Mouse (Mus musculus): ENCODE measurements at regions not wholly inside any gene's neighbourhood (a gene's known extent, or its start where the extent isn't known, plus 50 kb on each side); places are given as distances from the start of the nearest gene placed in this dataset.

DNA sequence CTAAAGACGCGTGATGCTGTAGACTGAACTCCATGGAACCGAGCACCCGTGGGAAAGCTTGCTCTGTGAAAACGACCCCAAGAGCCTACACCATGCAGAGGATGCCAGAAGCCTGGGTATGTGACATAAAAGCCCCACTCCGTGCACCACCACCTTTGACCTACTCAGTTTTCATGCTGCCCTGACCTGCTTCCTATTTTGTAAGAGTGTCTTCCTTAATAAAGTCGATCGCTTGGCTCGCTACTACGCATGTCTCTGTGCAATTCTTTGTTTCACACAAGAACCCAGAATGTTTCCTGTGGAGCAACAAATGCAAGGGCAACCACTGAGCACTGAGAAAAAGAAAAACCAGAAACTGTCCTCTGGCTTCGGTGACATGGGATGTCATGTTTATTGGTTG is 60.5 kb downstream of the Sec61b start:
- no peaks in the 10 kb centered on the region for H3K36me3 ChIP-seq
- H3K9ac ChIP-seq, result no peak overlapping the region
- H3K27ac ChIP-seq, result no peak overlapping the region
- no peak overlapping the region for H3K4me3 ChIP-seq
- WGBS (ENCODE audit: insufficient replicate concordance), result 79% methylated on average over 11 of the region's 11 CpGs
- ATAC-seq, result no peak
- H3K9me3 ChIP-seq (replicated peaks), result no peaks in the 10 kb centered on the region
- no peaks in the 10 kb centered on the region for H3K27me3 ChIP-seq (replicated peaks)
- H3K4me1 ChIP-seq, result no peaks in the 10 kb centered on the region
- no peak overlapping the region for H3K4me2 ChIP-seq

GRCm38 (mm10) chr4:47567694-47568093 is 93.2 kb downstream of the Sec61b start:
- 22% methylated on average over 3 of the region's 3 CpGs for WGBS (ENCODE audit: insufficient replicate concordance)
- no peak for ATAC-seq
- H3K27ac ChIP-seq, result no peak overlapping the region

GRCm38 (mm10) chr4:47570846-47571245 is 96.4 kb downstream of the Sec61b start:
- no peaks in the 10 kb centered on the region for H3K9me3 ChIP-seq (replicated peaks)
- ATAC-seq, result no peak
- no peaks in the 10 kb centered on the region for H3K27me3 ChIP-seq (replicated peaks)
- WGBS (ENCODE audit: insufficient replicate concordance), result 76% methylated on average over 5 of the region's 5 CpGs
- no peak overlapping the region for H3K27ac ChIP-seq
- H3K4me2 ChIP-seq, result no peak overlapping the region
- no peaks in the 10 kb centered on the region for H3K4me1 ChIP-seq
- H3K36me3 ChIP-seq, result no peaks in the 10 kb centered on the region
- no peak overlapping the region for H3K4me3 ChIP-seq
- no peak overlapping the region for H3K9ac ChIP-seq

More at GRCm38 (mm10) chr4:47567694-47568093, 93.2 kb downstream of the Sec61b start:
- no peak overlapping the region for H3K4me3 ChIP-seq
- H3K9me3 ChIP-seq (replicated peaks), result no peaks in the 10 kb centered on the region
- H3K4me2 ChIP-seq, result no peak overlapping the region
- H3K27me3 ChIP-seq (replicated peaks), result no peaks in the 10 kb centered on the region
- H3K36me3 ChIP-seq, result no peaks in the 10 kb centered on the region
- no peaks in the 10 kb centered on the region for H3K4me1 ChIP-seq
- H3K9ac ChIP-seq, result no peak overlapping the region

DNA sequence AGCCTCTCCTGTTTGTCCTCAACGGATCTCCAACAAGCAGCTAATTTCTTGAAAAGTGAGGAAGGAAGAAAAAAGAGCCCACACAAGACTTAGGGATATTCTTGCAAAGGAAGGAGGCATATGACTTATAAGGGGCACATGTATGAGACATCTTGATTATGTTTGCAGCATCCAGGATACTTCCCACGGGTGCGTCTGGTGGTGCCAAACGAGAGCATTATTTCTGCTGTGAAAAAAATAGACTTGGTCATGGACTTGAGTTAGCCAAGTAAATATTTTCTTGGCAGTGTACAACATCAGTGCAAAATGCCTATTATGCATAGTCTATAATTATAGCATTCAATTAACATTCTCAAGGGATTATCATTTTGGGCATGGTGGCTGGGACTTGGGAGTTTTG is 101.6 kb downstream of the Sec61b start:
- 73% methylated on average over 4 of the region's 4 CpGs for WGBS (ENCODE audit: insufficient replicate concordance)
- Histone ChIP-seq H3K9me3 (replicated peaks) (no peaks in the 10 kb centered on the region), H3K4me2 (no peak overlapping the region), H3K36me3 (no peaks in the 10 kb centered on the region), H3K27ac (no peak overlapping the region), H3K4me1 (no peaks in the 10 kb centered on the region), H3K9ac (no peak overlapping the region), H3K4me3 (no peak overlapping the region), H3K27me3 (replicated peaks) (no peaks in the 10 kb centered on the region)
- no peak for ATAC-seq

DNA sequence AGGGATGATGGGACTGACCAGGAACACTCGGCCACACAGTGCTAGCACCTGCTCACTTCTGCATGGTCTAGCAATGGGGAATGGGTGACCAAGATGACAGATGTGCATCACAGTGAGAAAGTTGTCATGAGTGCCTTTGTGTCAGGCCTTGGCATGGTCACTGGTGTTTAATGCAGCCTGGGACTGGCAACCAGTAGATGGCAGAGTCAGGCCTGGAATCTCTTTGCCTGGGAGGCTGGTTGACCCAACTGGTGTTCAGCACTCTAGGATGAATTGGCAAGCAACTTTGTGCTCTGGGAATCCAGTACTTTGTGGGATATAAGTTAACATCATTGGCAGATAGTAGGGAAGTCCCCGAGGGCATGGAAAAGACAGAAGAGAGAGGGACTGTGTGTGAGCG is 103.0 kb downstream of the Sec61b start:
- H3K27me3 ChIP-seq (replicated peaks), result no peaks in the 10 kb centered on the region
- H3K9me3 ChIP-seq (replicated peaks), result no peaks in the 10 kb centered on the region
- no peak overlapping the region for H3K4me3 ChIP-seq
- 57% methylated on average over 3 of the region's 3 CpGs for WGBS (ENCODE audit: insufficient replicate concordance)
- no peak overlapping the region for H3K4me2 ChIP-seq
- no peaks in the 10 kb centered on the region for H3K36me3 ChIP-seq
- ATAC-seq, result no peak
- no peaks in the 10 kb centered on the region for H3K4me1 ChIP-seq
- H3K27ac ChIP-seq, result no peak overlapping the region
- no peak overlapping the region for H3K9ac ChIP-seq

DNA sequence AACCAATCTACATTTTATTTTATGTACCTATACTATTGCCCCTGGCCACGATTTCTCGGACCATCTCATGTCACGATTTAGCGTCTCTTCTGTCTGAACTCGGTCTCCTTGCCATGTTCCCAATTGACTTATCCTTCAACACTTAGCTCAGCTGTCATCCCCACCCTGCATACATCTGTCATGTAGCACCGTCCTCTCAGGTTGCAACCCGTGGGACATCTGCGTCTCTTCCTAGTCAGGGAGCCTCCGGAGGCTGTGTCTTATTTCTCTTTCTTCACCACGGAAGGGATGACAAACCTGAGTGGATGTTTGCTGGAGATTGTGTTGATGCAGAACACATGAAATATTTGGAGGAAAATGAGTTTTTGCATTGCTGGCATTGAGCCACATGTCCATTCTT is 104.2 kb downstream of the Sec61b start:
- H3K4me1 ChIP-seq, result no peaks in the 10 kb centered on the region
- ATAC-seq, result no peak
- no peaks in the 10 kb centered on the region for H3K36me3 ChIP-seq
- no peak overlapping the region for H3K9ac ChIP-seq
- H3K4me2 ChIP-seq, result no peak overlapping the region
- no peak overlapping the region for H3K27ac ChIP-seq
- H3K27me3 ChIP-seq (replicated peaks), result no peaks in the 10 kb centered on the region
- H3K9me3 ChIP-seq (replicated peaks), result no peaks in the 10 kb centered on the region
- 79% methylated on average over 10 of the region's 10 CpGs for WGBS (ENCODE audit: insufficient replicate concordance)
- H3K4me3 ChIP-seq, result no peak overlapping the region

- Histone ChIP-seq H3K9ac (no peak overlapping the region), H3K4me3 (no peak overlapping the region), H3K36me3 (no peaks in the 10 kb centered on the region), H3K4me1 (no peaks in the 10 kb centered on the region), H3K27ac (no peak overlapping the region), H3K27me3 (replicated peaks) (no peaks in the 10 kb centered on the region), H3K9me3 (replicated peaks) (no peaks in the 10 kb centered on the region), H3K4me2 (no peak overlapping the region)
- no peak for ATAC-seq
- 72% methylated on average over 5 of the region's 5 CpGs for WGBS (ENCODE audit: insufficient replicate concordance)
Measured at GRCm38 (mm10) chr4:47580556-47580955, 106.1 kb downstream of the Sec61b start.

DNA sequence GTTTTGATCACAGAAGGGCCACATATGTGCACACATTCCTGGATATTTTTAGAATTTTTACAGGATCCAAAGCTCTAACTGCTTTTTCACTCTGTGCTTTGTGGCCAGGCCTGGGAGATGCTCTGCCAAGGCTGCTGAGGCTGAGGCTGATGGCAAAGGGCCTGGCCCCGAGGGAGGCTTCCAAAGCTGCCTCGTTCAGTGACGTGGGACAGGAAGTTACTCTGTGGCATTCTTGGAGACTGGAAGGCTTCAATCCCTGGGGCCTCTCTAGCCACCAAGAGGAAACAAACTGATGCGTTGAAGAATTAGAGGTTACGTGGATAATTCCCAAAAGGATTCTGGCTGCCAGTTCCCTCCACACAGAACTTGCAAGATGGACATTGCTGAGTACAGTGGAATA is 112.8 kb downstream of the Sec61b start:
- Histone ChIP-seq H3K27ac (no peak overlapping the region), H3K4me2 (no peak overlapping the region), H3K27me3 (replicated peaks) (no peaks in the 10 kb centered on the region), H3K9me3 (replicated peaks) (no peaks in the 10 kb centered on the region), H3K36me3 (no peaks in the 10 kb centered on the region), H3K4me1 (no peaks in the 10 kb centered on the region), H3K9ac (no peak overlapping the region), H3K4me3 (no peak overlapping the region)
- ATAC-seq, result no peak
- WGBS (ENCODE audit: insufficient replicate concordance), result 42% methylated on average over 5 of the region's 5 CpGs

- WGBS (ENCODE audit: insufficient replicate concordance), result 65% methylated on average over 11 of the region's 11 CpGs
Measured at GRCm38 (mm10) chr4:47592271-47592986, 118.0 kb downstream of the Sec61b start.

DNA sequence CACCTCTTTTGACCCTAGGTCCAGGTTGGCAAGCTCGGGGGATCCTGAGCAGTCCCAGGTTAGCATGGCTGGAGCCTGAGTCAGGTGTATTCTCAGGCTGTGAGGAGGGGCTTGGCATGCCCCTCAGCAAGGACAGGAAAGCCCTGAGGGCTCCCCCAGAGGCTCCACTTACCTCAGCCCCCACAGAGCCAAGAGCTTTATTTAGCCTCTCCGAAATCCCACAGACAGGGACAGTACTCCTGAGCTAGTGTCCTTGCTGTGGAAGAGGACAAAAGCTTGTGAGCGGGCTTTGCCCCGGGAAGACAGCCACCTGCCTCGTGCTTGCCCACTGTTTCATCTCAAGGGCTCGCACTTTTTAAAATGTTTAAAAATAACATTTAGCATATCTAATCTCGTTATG is 118.7 kb downstream of the Sec61b start:
- WGBS (ENCODE audit: insufficient replicate concordance), result 60% methylated on average over 7 of the region's 7 CpGs
- Histone ChIP-seq H3K27ac (no peak overlapping the region), H3K27me3 (replicated peaks) (no peaks in the 10 kb centered on the region), H3K4me1 (no peaks in the 10 kb centered on the region), H3K9me3 (replicated peaks) (no peaks in the 10 kb centered on the region), H3K4me3 (no peak overlapping the region), H3K4me2 (no peak overlapping the region), H3K9ac (no peak overlapping the region), H3K36me3 (no peaks in the 10 kb centered on the region)
- no peak for ATAC-seq

More at GRCm38 (mm10) chr4:47592271-47592986, 118.0 kb downstream of the Sec61b start:
- H3K27ac ChIP-seq, result no peak overlapping the region
- H3K9me3 ChIP-seq (replicated peaks), result no peaks in the 10 kb centered on the region
- H3K27me3 ChIP-seq (replicated peaks), result no peaks in the 10 kb centered on the region
- no peak for ATAC-seq
- no peaks in the 10 kb centered on the region for H3K36me3 ChIP-seq
- H3K4me3 ChIP-seq, result no peak overlapping the region
- H3K9ac ChIP-seq, result no peak overlapping the region
- no peaks in the 10 kb centered on the region for H3K4me1 ChIP-seq
- H3K4me2 ChIP-seq, result no peak overlapping the region

DNA sequence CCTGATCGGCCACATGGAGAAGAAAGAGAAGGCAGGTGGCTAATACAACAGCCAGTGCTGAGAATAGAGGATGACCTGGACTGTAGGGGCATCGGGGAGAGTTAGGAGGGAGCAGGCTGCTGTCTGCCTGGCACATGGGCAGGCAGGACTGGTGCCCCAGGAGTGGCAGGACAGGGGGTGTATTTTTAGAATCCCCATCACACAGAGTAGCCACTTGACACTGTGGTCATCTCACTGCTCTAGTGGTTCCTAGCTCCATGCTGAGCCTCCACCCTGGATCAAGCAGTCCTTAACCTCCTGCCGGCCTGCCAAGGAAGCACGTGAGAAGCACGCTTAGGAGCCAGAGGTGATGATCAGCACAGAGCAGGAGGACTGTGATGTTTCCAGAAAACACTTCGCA is 119.7 kb downstream of the Sec61b start:
- no peak overlapping the region for H3K27ac ChIP-seq
- ATAC-seq, result no peak
- H3K36me3 ChIP-seq, result no peaks in the 10 kb centered on the region
- H3K4me1 ChIP-seq, result no peaks in the 10 kb centered on the region
- H3K27me3 ChIP-seq (replicated peaks), result no peaks in the 10 kb centered on the region
- H3K9ac ChIP-seq, result no peak overlapping the region
- H3K4me3 ChIP-seq, result no peak overlapping the region
- WGBS (ENCODE audit: insufficient replicate concordance), result 84% methylated on average over 6 of the region's 6 CpGs
- H3K9me3 ChIP-seq (replicated peaks), result no peaks in the 10 kb centered on the region
- no peak overlapping the region for H3K4me2 ChIP-seq

GRCm38 (mm10) chr4:47595841-47596240 is 121.4 kb downstream of the Sec61b start:
- Histone ChIP-seq H3K9ac (no peak overlapping the region), H3K4me2 (no peak overlapping the region), H3K27ac (no peak overlapping the region), H3K9me3 (replicated peaks) (no peaks in the 10 kb centered on the region), H3K36me3 (no peaks in the 10 kb centered on the region), H3K4me3 (no peak overlapping the region), H3K4me1 (no peaks in the 10 kb centered on the region), H3K27me3 (replicated peaks) (no peaks in the 10 kb centered on the region)
- ATAC-seq, result no peak
- WGBS (ENCODE audit: insufficient replicate concordance), result 66% methylated on average over 10 of the region's 10 CpGs

GRCm38 (mm10) chr4:47597586-47597985 is 123.1 kb downstream of the Sec61b start:
- H3K9me3 ChIP-seq (replicated peaks), result no peaks in the 10 kb centered on the region
- H3K4me1 ChIP-seq, result no peaks in the 10 kb centered on the region
- ATAC-seq, result no peak
- no peak overlapping the region for H3K9ac ChIP-seq
- no peaks in the 10 kb centered on the region for H3K27me3 ChIP-seq (replicated peaks)
- H3K4me3 ChIP-seq, result no peak overlapping the region
- H3K27ac ChIP-seq, result no peak overlapping the region
- H3K36me3 ChIP-seq, result no peaks in the 10 kb centered on the region
- 62% methylated on average over 7 of the region's 7 CpGs for WGBS (ENCODE audit: insufficient replicate concordance)
- H3K4me2 ChIP-seq, result no peak overlapping the region

Measured in liver, embryonic 12.5 days (tissue).